Mouse (Mus musculus) liver, postnatal 0 days (tissue): ENCODE measurements at regions not wholly inside any gene's neighbourhood (a gene's known extent, or its start where the extent isn't known, plus 50 kb on each side); places are given as distances from the start of the nearest gene placed in this dataset.

Experiments used
- ATAC-seq: fragments of 200-750 bp; cut with Nextera tagmentation; 2 replicates; pipeline ENCODE4 v1.8.0; 2017; ENCODE audit warnings: mild to moderate bottlenecking, moderate library complexity
- DNase-seq: peaks from one replicate; pipeline ENCODE4 v3.0.0-alpha.2; 2016
- H3K27ac ChIP-seq: fragments of 300-500 bp; sonication (generic); 2 replicates; pipeline ENCODE4 v1.5.1; 2014; ENCODE audit warnings: antibody characterized with exemption, moderate library complexity, mild to moderate bottlenecking, low read depth
- H3K27me3 ChIP-seq: fragments of 300-500 bp; sonication (generic); 2 replicates; pipeline ENCODE4 v1.6.1; 2014; ENCODE audit warnings: low read length, control low read depth, mixed read lengths; ENCODE audit not compliant: insufficient read depth
- H3K36me3 ChIP-seq: fragments of 300-500 bp; sonication (generic); replicated peaks from 2 replicates; pipeline ENCODE4 v1.6.1; 2014; ENCODE audit warnings: mild to moderate bottlenecking, control low read depth, low read length, moderate library complexity, mixed read lengths; ENCODE audit not compliant: insufficient read depth
- H3K4me1 ChIP-seq: fragments of 300-500 bp; sonication (generic); 2 replicates; pipeline ENCODE4 v1.6.1; 2014; ENCODE audit warnings: antibody characterized with exemption, mild to moderate bottlenecking, control low read depth; ENCODE audit not compliant: insufficient read depth
- H3K4me2 ChIP-seq: fragments of 300-500 bp; sonication (generic); 2 replicates; pipeline ENCODE4 v1.6.1; 2014; ENCODE audit warnings: low read depth, mild to moderate bottlenecking, low read length, moderate library complexity, mixed read lengths
- H3K4me3 ChIP-seq: fragments of 300-500 bp; sonication (generic); 2 replicates; pipeline ENCODE4 v1.5.1; 2014; ENCODE audit warnings: low read depth, low read length
- H3K9ac ChIP-seq: fragments of 300-500 bp; sonication (generic); replicated peaks from 2 replicates; pipeline ENCODE4 v1.6.1; 2014; ENCODE audit warnings: mild to moderate bottlenecking, moderate library complexity
- H3K9me3 ChIP-seq: fragments of 300-500 bp; sonication (generic); 2 replicates; pipeline ENCODE4 v1.6.1; 2016; ENCODE audit warnings: mild to moderate bottlenecking, control low read depth, low read length, mixed read lengths
- CTCF ChIP-seq: sonication (generic); IDR thresholded peaks from 2 replicates; pipeline ENCODE4 v1.5.1; 2016; ENCODE audit warnings: antibody characterized with exemption, low read depth
- EP300 ChIP-seq: IDR thresholded peaks from 2 replicates; pipeline ENCODE4 v1.6.1; 2016; ENCODE audit warnings: antibody characterized with exemption, low read depth, mild to moderate bottlenecking
- WGBS: fragments of 180-500 bp; shearing (Covaris S2); extraction: QIAGEN DNeasy Blood & Tissue Kit; methylation state at CpG from one replicate; pipeline ENCODE4 v1.1.7; 2014; ENCODE audit not compliant: insufficient replicate concordance; 5-methylcytosine and 5-hydroxymethylcytosine counted together

- 71% methylated on average over 1 of the region's 1 CpGs for WGBS
- H3K4me1 ChIP-seq: peaks cover 24% of the 10 kb centered on the region
- no peaks in the 10 kb centered on the region for H3K9me3 ChIP-seq
- DNase-seq (no peak), ATAC-seq (no peak)
- H3K36me3 ChIP-seq: no peaks in the 10 kb centered on the region
- H3K4me2 ChIP-seq: no peak overlapping the region
- no peaks in the 10 kb centered on the region for H3K27me3 ChIP-seq
- H3K9ac ChIP-seq: no peak overlapping the region
- H3K4me3 ChIP-seq: no peak overlapping the region
- H3K27ac ChIP-seq: no peak overlapping the region
- TF ChIP-seq CTCF: no peak
- TF ChIP-seq EP300: no peak
Observed at GRCm38 (mm10) chr8:11061711-11062110, 53.5 kb upstream of the Irs2 start.

GRCm38 (mm10) chr8:11060604-11061003, 52.3 kb upstream of the Irs2 start:
- Histone ChIP-seq H3K27ac (no peak overlapping the region), H3K36me3 (no peaks in the 10 kb centered on the region), H3K4me1 (peaks cover 21% of the 10 kb centered on the region), H3K4me2 (no peak overlapping the region), H3K4me3 (no peak overlapping the region), H3K27me3 (no peaks in the 10 kb centered on the region), H3K9ac (no peak overlapping the region), H3K9me3 (no peaks in the 10 kb centered on the region)
- DNase-seq (no peak), ATAC-seq (no peak)
- 73% methylated on average over 3 of the region's 3 CpGs for WGBS
- TF ChIP-seq CTCF: no peak
- TF ChIP-seq EP300: no peak

- Histone ChIP-seq H3K4me3 (no peak overlapping the region), H3K4me1 (peaks cover 15% of the 10 kb centered on the region), H3K9me3 (no peaks in the 10 kb centered on the region), H3K27ac (no peak overlapping the region), H3K27me3 (no peaks in the 10 kb centered on the region), H3K4me2 (no peak overlapping the region), H3K9ac (no peak overlapping the region), H3K36me3 (no peaks in the 10 kb centered on the region)
- 80% methylated on average over 3 of the region's 3 CpGs for WGBS
- DNase-seq (no peak), ATAC-seq (no peak)
- no peak for TF ChIP-seq CTCF
- TF ChIP-seq EP300: no peak
Observed at GRCm38 (mm10) chr8:11058392-11058791, 50.1 kb upstream of the Irs2 start.
